Mouse (Mus musculus) ZHBTc4 (cell line): Measurements from ENCODE around the gene Slc28a1.
A peak's percentile ranks its signal among the peaks of the same experiment; 100 is the strongest.

Experiments
- DNase-seq: peaks from one replicate; pipeline ENCODE4 v3.0.0-alpha.2; 2011; ENCODE audit warnings: low read depth, low spot score

Gene Slc28a1

DNA sequence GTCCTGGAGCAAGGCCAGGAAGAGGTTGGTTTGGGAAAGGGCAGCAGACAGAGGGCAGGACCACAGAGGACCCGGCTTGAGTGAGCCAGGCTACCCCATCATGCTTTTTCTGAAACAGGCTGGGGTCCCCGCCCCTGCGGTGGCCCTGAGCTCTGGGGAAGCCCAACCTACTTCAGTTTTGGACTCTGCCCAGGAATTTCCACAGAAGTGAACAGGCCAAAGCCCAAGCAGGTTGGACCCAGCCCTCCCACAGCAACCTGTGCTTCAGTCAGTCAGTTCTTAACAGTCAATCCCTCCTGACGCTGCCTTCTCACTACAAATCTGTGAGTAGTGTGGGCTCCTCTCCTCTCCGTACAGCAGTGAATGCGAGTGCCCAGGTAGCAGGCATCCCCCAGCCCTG is at the start of gene Slc28a1:
Gene Slc28a1, plus strand, starts transcription at position 245 of the 400 bp plus-strand sequence.
- peak; percentile 36 for DNase-seq

DNA sequence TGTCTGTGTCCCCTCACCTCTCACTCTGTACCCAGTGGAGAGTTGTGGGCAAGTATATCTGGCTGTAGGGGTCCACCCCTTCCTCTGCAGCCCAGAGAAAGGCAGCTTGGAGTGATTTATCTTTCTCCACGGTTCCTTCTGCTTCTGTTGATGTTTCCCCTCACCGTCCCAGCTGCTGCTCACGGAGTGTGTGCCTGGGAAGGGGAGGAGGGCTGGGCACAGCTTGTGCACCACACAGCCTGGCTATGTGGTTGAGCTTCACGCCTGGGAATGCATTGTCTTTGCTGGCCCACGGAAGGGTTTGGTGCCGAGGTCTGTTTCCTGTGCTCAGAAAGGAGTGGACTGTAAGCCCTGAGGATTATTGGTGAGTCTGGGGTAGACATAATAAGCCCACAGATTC is 47.9 kb upstream of the Slc28a1 start:
- DNase-seq, result no peak

DNA sequence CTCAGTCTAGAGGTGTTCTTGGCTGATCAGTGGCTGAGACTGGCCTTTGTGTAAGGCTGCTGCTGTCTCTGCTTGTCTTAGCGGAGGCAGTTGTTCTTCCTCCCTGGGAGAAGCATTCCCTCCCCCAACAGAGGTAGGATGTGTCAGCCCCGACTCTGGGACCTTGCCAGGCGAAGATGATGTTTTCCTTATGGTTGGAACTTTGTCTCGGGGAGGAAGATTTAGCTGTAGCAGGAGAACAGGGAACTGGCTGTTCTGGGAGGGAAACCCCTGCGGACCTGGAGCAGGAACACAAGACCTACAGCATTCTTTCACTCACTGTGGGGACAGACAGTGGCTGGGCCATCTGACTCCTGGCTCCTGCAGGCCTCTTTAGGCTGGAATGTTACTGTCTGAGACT is 42.1 kb upstream of the Slc28a1 start:
- DNase-seq, result no peak

DNA sequence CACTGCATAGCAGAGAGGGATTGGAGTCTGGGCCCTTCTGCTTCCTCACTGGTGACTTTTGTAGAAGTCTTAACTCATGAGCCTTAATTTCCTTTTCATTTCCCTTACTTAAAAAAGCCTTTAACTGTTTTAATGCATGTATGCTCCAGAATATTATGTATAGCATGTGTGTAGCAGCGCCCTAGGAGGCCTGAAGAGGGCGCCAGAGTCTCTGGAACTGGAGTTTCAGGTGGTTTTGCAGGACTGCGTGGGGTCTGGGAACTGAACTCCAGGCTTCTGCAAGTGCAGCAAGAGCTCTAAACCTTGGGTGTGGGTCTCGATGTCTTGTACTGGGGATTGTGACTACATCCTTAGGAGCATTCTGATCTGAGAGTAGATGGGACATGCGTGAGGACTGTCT is 41.3 kb upstream of the Slc28a1 start:
- DNase-seq, result peak; percentile 71

DNA sequence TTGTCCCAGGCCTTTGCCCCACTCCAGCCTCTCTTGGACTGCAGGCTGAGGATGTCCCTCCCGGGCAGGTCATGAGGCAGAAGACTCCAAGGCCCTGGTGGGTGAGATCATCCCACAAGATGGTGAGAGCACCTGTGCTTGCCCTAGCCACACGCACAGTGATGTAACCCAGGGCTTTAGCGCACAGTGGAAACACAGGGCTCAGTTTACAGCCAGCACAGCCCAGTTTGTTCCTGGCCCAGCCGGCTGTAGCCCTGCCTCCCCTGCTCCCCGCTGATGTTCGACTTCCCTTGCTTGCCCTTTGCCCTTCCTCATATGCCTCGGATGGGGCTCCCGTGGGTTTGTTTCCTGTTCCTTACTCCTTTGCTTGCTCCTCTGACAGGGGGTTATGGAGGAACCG is 40.1 kb upstream of the Slc28a1 start:
- DNase-seq, result peak; percentile 84

DNA sequence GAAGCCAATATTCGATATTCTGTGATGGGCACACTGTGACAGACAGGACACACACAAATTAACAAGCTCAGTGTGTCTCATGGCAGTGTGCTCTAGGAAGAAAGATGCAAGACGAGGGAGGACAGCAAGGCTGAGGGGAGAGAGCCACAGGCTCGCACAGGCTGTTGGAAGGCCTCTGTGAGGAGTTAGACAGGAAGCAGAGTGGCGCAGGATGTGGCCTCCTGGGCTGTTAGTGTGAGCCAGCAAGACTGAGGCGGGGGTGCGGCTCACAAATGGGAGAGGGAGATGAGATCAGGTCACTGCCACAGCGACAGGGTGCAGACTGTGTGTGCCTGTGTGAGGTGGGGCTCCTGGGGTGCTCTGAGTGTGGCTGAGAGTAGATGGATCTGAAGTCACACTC is 39.3 kb upstream of the Slc28a1 start:
- DNase-seq, result no peak

DNA sequence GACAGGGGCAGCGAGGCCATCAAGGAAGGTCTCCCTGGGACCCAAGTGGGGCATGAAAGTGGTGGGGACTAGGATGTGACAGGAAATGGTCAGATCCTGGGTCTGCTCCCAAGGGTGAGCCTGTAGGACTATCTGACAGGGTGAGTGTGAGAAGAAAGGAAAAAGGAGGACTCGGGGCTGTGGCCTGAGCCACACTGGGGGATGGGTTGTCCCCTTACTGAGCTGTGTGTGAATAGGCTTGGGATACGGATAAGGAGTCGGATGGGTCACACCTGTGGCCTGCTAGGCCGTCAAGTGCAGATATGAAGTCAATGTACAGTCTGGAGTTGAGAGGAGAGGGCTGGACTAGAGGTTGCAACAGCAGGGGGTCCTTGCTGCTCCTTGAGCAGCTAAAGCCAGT is 38.9 kb upstream of the Slc28a1 start:
- peak; percentile 67 for DNase-seq

DNA sequence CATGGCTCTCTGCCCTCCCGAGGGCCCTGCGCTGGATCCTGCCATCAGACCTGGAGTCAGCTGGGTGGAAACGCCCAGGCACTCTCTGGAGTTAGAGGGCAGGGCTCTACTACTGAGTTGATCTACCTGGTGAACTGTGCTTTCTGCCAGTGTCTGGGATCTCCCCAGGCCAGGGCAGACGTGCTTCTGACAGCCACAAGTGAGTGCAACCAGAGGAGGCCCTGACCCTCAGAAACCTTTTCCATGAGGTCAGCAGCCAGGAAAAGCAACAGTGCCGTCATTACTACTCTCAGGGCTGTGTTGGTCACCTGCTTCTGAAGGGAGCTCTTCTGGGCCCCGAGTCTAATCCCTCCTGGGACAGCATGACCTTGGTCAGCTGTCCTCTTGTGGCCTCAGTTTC is 37.6 kb upstream of the Slc28a1 start:
- DNase-seq, result no peak

DNA sequence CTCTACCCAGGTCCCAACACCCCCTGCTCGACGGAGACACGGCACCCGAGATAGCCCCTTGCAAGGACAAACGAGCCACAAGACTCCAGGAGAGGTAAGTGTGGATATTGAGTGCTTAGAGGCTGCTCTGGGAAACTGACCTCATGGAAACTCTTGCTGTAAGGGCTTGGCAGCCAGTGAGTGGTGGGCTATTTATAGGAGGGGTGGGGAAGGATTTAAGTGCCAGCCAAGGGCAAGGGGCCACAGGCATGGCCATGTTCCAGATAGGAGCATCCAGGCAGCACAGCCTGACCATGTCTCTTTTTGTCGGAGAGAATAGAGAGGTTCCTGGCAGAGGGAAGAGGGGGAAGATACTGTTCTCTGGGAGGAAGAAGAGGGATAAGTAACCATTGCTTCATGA is 35.9 kb upstream of the Slc28a1 start:
- no peak for DNase-seq

DNA sequence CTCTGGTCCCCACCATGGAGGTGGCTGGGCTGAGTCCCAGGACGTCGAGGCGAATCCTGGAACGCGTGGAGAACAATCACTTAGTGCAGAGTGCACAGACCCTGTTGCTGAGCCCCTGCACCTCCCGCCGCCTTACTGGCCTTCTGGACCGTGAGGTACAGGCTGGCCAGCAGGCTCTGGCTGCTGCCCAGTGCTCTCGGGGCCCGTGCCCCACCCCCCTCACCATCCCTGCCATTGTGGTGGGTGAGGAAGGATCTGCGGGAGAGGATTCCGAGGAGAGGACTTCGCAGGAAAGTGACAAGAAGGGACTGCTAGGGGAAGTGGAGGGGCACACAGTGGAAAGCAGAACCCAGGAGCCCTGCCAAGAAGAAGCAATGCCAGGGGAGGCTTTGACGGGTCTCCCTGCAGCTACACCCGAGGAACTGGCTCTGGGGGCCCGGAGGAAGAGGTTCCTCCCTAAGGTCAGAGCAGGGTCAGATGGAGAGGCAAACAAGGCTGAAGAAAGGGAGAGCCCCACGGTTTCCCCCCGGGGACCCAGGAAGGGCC is 21.1 kb upstream of the Slc28a1 start:
- DNase-seq, result no peak

DNA sequence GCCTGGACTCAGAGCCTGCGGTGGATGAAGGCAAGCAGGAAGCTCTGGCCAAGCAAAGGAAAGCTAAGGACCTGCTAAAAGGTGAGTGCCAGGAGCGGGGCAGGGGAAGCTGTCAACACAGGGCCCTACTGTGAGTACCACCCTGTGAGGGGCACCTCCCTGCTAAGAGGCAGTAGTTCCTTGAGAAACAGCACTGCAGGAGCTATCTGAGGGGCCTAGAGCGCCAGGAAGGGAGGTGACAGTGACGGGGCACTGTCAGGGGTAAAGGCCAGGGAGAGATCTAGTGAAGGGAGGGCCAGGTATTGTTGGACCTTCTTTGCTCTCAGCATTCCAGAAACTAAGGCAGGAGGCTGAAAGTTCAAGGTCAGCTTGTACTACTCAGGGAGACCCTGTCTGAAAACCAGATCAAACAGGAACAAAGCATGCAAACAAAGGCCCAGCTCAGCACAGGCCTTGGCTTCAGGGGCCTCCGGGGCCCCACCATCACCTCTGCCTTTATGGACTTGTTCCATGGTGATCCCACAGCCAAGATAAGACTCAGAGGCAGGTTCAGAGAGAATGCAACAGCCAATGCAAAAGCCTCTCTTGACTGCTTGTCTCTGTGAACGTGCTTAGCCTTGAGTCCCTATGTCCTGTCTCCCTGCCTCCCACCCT is 20.4 kb upstream of the Slc28a1 start:
- DNase-seq, result peak; percentile 90

DNA sequence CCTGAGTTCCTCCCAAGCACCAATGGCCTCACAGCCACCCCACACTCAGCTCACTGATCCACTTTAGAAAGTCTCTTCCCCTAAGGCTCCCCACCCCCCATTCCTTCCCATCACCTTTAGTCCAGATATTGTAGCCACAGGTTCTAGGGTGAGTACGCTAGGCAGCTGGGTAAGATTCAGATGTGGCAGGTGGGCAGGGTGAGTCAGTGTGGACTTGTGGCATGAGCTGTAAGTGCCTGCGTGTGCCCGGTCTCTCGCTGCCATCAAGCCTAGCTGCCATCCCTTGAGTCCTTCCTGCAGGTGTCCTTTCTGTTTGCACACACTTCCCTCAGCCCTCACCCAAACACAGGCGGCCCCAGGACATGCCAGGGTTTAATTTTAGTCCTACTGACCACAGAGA is 14.3 kb upstream of the Slc28a1 start:
- no peak for DNase-seq

DNA sequence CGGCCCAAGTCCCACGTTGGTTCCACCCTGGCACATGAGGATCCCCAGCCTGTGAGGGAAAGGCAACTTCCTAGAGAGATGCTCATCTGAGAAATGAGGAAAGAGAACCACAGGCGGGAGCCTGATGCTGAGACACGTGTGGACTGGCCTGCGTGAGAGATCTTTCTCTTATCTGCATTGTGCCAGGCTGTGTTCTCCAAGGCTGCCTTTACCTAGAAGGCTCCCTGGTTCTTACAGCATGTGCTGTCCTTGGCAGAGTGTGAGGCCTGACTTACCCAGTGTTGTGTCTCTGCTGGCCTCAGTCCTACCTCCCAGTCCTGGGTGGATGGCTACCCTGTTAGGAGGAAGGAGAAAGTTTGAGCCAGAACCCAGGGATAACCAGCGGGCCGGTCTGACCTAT is 11.7 kb upstream of the Slc28a1 start:
- DNase-seq, result no peak

DNA sequence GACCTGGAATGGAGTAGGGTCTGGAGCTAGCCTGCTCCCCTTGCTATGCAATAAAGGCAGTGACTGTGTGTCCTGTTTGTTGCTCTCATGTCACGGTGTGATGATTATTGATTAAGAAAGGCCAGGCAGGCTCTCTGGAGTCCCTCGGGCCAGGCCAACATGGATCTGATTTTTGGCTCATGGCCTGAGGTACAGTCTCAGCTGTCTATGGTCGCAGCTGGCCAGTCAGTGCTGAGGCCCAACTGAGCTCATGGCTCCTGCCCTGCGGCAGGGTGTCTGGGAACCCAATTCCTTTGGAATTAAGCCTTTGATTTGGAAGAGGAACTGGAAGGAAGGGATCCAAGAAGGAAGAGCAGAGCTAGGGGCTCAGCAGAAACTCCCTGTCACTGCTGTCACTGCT is 9.1 kb upstream of the Slc28a1 start:
- no peak for DNase-seq

DNA sequence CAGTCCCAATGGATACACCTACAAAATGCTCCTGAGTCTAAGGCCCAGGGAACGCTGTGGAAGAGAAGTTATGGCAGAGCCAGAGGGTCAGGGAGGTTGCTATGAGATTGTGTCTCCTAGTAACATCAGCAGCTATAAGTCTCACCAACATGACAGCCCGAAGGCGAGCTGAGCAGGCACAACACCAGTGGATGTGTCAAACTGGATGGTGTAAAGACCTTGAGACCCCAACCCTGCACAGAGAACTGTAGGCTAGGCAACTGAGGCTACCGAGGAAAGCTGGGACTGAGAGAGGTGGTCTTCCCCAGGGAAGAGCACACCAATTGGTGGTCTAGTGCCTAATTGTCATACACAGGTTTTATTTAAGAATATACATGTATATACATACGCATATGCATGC is 6.4 kb upstream of the Slc28a1 start:
- no peak for DNase-seq

DNA sequence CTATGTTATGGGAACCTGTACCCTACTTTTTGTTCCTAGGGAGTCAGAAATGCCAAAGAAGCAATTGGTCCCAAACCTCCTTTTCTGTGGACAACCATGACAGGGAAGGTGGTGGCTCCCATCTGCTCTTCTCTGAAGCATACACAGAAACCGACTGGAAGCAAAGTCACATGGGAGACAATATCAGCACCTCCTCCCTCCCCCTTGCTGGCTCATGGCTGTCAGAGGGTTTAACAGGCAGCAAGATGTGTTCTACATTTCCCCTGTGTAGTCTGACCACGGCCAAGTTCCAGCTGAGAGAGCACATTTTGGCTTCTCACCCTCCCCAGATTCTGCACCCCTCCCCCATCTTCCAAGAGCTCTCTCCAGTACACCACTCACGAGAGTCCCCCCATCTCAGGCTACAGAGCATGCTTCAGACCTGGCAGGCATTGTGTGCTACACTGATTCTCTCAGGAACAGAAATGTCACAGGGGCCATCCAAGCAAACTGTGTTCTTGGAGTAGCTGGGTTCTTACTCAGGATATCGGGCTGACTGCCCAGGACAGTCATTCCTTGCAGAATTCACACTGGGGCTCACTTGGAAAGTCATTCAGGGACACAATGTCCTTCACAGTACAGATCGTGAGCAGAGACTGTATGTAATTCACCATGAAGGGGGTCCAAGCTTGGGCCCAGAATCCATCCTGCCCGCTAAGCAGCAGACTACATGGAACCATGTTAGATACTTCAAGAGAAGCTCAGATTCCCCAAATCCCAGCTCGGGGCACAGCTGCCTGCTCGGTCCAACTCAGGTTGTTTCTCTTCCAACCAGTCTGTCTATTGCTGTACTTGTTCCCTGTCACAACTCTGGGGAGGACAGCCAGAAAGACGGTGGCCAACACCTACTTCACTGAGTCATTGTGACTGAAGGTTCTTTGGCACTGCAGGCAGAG is 4.6 kb upstream of the Slc28a1 start:
- DNase-seq, result no peak

DNA sequence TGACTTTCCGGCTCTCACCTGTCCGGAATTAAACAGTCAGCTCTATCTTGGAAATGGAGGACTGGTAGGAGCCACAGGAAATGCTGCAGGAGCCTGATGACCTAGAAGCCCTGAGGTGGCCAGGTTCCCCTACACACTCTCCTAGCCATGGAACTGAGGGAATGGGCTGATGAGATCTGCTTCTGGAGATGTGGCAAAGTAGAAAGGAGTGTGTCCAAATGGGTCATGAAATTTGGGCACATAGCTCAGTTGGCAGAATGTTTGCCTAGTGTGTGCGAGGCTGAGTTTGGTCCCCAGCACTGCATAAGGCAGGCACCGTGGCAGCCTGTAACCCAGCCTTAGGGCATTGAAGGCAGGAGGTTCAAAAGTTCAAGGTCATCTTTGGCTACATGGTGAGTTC is 3.8 kb upstream of the Slc28a1 start:
- DNase-seq, result no peak

DNA sequence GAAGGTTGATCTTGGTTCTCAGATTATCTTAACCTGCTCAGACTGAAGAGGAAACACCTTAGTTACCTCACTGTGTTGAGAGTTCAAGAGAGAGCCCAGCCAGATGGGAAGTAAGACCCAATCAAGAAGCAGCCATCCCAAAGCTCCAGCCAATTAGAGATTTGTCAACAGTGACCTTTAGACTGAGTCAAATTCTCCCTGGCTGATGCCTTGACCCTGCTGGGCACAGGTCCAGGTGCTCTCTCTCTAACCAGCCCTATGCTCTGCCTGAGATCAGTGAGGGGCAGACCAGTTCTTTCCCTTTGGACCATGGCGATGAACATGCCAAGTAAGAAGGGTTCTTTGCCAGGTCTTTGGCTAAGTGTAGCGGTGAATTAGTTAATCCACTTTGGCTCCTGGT is 2.9 kb upstream of the Slc28a1 start:
- DNase-seq, result no peak

DNA sequence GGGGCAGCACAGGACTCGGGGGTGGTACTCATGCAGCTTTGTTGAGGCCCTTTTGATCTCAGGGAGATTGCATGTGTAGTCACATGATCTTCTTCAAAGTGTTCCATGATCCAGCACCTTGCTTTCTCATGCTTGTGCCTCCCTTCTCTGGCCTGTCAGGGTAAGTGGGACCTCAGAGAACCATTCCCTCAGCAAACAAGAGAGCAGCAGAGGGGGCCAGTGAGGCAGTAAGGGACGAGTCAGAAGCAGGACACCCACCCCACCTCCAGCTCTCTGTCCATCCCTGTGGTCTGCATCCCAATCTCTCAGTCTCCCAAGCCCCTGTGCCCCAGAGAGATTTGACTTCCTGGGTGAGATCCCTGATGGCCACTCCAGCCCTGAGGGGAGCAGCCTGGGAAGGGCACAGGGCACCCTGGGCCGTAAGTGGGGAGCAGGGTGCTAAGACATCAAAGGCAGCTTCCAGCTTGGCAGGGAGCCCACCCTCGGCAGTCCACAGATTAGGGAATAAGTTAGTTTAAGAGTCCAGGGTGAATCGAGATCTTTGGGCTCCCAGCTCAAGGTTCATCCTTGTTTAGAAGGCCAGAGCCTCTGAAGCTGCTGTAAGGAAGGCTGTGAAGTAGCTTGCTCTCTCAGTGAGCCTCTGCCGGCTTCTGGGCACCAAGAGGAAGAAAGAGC is 1.8 kb upstream of the Slc28a1 start:
- DNase-seq, result no peak

DNA sequence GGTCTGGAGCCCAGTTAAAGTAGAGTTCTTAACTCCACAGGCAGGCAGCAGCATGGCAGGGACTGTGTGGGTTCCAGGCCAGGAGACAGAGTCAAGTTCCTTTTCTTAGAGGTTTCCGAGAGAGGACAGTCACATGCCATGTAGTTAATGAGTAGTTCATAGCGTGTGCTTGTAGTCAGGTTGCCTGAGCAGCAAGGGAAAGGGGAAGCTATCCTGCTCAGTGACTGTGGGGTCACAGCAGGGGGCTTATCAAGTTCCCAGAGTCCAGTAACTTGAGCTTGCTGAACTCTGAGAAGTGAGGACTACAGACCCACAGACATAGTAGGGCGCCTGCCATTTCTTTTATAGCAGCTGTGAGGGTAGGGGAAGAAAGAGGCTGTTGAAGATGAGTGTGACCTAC is 6.5 kb downstream of the Slc28a1 start:
- DNase-seq, result peak; percentile 45

DNA sequence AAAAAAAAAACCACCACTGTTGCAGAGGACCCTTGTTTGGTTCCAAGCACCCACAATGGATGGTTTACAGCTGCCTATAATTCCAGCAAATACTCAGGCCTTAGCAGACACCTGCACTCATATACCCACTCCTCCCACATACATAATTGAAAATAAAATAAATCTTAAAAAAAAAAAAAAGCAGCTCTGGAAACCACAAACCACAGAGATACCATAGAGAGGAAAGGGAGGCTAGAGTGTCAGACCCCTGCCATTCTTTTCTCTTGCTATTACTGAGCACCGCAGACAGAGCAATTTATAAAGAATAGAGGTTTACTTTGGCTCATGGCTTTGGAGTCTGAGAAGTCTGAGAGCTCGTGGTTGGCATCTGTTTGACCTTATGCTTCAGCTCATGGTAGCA is 8.2 kb downstream of the Slc28a1 start:
- DNase-seq, result no peak

DNA sequence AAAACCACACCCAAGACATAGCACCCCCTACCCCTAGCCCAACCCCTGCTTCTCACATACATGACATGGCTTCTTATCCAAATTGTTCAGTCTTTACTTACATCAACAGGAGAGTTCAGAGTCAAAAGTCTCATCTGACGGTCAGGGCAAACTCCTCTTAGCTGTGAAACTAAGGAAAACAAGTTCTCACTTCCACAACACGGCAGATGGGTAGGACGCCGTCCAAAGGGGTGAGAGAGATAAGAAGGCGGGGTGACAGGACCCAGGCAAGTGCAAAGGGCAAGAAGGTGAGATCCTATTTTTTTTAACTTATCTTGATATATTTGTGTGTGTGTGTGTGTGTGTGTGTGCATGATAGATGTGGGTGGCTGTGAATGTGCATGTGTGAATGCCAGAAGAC is 9.0 kb downstream of the Slc28a1 start:
- no peak for DNase-seq
